Mouse (Mus musculus): ENCODE measurements at regions not wholly inside any gene's neighbourhood (a gene's known extent, or its start where the extent isn't known, plus 50 kb on each side); places are given as distances from the start of the nearest gene placed in this dataset.

DNA sequence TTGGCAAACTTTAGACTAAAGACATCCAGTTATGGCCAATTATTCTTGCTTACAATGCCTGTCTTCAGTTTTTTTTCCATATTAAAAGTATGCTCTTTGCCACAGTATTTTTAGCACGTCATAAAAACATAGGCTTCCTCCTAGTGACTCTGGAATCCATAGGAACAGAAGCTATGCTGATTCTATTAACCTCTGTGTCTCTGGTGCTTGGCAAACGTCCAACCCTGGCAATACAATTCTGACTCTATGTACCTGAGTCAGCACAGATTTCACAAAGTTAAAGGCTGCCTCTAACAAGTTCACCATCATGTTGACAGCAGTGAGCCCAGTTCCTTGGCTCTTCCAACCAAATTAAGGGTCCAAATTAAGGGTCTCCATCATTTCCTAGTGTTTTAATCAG, 194.6 kb upstream of the Stt3b start:
- TF ChIP-seq CTCF (IDR thresholded peaks at IDR 0.05; ENCODE audit: low read depth, low read length): no peak
- TF ChIP-seq EP300 (IDR thresholded peaks at IDR 0.05; ENCODE audit: insufficient read depth, low read depth, low read length): no peak

Measured in ES-Bruce4 (cell line).